Mouse (Mus musculus): ENCODE data around the gene Cfap45.

Gene Cfap45

DNA sequence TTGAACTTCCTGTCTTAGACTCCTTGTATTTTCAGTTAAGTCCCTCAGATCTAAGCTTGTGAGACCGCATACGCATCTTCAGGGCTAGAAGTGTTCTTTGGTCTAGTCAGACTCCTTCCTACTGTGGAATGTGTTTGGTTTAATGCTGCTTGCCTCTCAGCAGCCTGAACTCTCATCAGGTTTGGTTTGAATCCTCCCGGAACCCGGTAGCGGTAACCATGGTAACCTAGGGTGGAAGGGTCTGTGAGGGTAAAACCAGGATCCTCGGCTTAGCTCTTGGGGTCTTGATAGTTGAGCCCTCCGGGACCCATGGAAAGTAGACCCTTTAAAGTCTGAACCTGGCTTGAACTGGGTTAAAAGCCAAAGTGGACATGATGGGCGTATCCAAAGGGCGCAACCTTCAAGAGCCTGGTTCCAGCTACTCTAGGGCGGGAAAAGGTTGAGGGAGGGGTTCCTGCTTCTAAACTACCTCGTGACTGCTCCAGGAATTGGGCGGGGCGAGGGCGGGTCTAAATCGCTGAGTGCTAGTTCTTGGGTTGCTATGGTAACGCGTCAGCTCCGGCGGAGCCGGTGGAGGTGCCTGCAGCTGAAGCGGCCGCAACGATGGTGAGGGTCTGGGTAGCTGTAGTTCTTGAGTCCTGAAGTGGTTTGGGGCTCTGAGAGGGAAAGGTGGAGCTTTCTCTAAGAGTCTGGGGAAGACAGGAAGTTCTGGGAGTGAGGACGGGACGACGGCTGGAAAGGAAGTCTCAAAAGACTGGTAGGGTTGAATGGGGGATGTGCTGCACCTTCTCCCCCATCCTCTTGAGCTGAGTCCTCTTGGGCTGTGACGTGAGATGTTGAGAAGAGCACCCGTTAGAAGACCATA lies at the start of gene Cfap45:
Cfap45 (plus strand) TSS at position 226 of the 865 bp plus-strand sequence.
- peak in 1 of 2 experiments; percentile 23 for DNase-seq

DNA sequence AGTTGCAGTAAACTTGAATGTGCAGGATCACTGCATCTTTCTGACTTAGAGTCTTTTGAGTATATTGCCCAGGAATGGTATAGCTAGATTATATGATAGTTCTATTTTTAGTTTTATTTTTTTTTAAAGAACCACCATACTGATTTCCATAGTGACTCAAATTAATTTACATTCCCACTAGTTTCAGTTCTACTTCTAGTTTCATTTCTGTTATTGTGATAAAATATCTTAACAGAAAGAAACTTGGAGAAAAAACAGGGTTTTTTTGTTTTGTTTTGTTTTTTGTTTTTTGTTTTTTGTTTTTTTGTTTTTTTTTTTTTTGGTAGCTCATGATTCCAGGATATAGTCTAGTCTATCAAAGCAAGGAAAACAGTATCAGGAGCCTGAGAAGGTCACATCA lies 47.7 kb upstream of the Cfap45 start:
- no peak for DNase-seq

- DNase-seq, result no peak
These were observed 46.4 kb upstream of the Cfap45 start for GRCm38 (mm10) chr1:172474196-172474595.

DNA sequence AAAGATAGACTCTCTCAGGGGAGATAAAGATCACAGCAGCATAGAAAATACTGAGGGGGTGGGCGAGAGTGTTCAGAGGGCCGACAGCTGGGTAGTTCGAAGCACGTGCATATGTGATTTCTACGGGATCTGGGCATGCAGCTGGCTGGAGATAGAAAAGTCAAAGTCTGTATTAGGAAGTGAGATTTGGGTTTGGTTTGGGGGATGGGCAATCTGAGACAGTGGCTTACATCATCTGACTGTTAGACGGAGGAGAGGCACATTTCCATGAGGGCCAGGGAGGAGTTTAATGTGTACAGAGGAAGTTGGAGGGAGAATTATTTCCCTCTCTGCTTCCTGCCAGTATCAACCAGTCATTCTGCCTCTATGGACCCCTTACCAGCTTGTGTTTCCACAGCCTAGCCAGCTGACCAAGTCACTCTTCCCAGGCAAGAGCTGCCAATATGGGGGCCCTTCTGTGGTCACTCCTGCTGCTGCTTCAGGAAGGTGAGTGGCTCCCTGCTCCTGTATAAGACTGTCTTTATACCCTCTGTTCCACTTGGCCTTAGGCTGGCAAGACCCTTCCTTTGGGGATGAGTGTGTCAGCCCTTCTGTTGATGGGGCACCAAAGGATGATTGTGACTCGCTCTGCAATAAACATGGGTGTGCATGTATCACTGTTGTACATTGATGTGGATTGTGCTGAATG lies 45.4 kb upstream of the Cfap45 start, which contains the start of gene Slamf9:
Slamf9 (plus strand) TSS at position 305 of the 688 bp plus-strand sequence.
- no peak for DNase-seq

DNA sequence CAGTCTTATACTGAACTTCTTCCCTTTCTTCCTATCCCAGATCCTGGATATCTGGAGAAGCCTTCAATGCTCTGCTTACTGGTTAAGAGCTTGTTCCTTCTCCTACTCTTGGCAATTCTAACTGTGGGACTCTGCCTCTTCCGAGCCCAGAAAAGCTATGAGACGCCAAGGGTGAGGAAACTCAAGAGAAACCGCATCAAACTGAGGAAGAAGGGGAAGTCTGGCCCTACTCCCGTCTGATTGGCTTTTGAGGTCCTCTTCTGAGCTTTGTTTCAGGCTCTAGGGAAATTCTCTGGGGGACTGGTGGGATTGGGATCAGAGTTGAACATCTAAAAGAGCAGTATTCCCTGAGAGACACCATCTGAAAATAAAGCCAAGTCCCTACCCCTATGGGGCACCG lies 42.6 kb upstream of the Cfap45 start:
- DNase-seq, result no peak

- DNase-seq, result no peak
These were observed 40.2 kb upstream of the Cfap45 start for GRCm38 (mm10) chr1:172480376-172480775.

DNA sequence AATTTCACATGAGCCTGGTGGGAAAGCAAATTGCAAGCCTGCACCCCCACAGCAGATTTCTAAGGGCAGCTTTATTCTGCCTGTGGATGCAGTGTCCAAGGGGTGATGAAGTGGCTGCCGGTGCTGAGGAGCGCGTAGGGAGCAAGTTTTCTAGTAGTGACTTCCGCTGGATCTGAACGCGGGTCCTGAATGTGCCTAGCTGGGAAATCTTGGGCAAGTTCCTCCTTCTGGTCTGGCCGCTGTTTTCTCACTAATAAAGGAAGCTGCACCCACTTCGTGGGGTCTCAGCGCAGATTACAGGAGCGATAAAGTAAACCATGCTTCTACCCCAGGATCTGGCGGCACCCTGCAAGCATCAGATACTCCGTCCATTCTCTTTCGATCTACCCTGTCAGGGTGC lies 39.5 kb upstream of the Cfap45 start:
- no peak for DNase-seq

GRCm38 (mm10) chr1:172481540-172482280 lies 38.9 kb upstream of the Cfap45 start, which contains the start of gene Igsf9:
Gene Igsf9, plus strand, starts transcription at chr1:172481788.
- peak; percentile 76 to 85 for DNase-seq

- no peak for DNase-seq
These were observed 37.9 kb upstream of the Cfap45 start for GRCm38 (mm10) chr1:172482518-172483360.

- DNase-seq, result no peak
These were observed 37.3 kb upstream of the Cfap45 start for GRCm38 (mm10) chr1:172483361-172483660.

DNA sequence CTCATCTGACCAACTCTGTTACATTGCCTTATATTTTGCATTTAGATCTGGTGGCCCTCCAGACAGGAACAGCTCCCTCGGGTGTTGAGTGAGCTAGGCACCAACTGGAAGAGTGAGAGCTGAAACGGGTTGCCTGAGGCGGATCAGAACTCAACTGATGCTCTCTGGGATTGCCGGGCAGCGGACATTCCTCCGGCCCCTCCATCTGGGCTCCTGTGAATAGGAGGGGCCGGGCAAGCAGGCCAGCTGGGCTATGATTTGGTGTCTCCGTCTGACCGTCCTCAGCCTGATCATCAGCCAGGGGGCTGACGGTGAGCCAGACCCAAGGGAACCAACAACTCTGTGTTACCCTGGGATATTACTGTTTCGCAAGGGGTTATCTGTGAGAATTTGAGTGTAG lies 36.4 kb upstream of the Cfap45 start:
- DNase-seq, result no peak

- no peak for DNase-seq
These were observed 35.9 kb upstream of the Cfap45 start for GRCm38 (mm10) chr1:172484671-172485070.

GRCm38 (mm10) chr1:172485821-172486220 lies 34.8 kb upstream of the Cfap45 start:
- DNase-seq, result no peak

GRCm38 (mm10) chr1:172486236-172486635 lies 34.4 kb upstream of the Cfap45 start:
- no peak for DNase-seq

- no peak for DNase-seq
These were observed 34.0 kb upstream of the Cfap45 start for GRCm38 (mm10) chr1:172486651-172487050.

- no peak for DNase-seq
These were observed 32.7 kb upstream of the Cfap45 start for GRCm38 (mm10) chr1:172487859-172488258.

- no peak for DNase-seq
These were observed 31.8 kb upstream of the Cfap45 start for GRCm38 (mm10) chr1:172488831-172489230.

DNA sequence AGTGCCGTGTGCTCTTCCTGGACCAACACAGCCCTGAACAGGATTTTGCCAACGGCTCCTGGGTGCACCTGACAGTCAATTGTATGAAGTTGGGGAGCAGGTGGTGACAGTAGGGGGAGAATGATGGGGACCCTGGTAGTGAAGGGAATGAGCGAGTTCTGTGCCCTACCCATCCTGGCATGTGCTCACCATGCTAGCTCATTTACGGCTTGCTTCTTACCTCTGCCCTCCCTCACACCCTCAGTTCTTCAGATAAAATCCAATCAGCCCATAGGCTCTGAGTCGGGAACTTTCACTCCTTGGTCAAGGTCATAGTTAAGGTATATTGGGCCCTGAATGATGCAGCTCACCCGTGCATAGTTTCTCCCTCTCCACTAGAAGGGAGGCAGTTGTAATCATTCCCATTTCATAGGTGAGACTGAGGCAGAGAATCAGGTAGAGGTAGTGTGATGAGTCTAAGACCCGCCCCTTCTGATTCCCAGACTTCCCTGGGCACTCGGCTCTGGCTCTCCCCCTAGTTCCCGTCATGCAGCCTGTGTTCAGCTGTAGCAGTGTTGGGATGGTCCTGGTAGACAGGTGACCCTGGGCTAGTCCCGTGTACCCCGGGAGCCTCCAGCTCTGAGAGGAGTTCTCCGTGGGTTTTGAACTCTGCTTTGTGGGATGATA lies 30.9 kb upstream of the Cfap45 start:
- DNase-seq, result no peak

GRCm38 (mm10) chr1:172490261-172490661 lies 30.3 kb upstream of the Cfap45 start:
- DNase-seq, result peak; percentile 88 to 93

GRCm38 (mm10) chr1:172492047-172492446 lies 28.6 kb upstream of the Cfap45 start:
- no peak for DNase-seq

DNA sequence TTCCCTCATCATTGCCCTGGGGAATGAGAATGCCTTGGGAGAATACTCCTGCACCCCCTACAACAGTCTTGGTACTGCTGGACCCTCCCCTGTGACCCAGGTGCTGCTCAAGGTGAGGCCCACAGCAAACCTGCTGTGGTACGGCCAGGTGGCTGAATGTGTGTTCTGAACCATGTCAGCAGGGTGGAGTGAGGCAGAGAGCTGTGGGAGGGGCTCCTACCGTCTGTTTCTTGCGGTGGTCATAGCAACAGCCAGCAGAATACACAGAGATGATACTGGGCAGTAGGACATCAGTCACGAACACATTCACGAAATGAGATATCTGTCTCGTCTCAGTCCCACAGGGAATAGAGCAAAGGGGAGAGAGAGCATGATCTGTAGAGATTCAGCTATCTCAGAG lies 27.1 kb upstream of the Cfap45 start:
- no peak for DNase-seq

DNA sequence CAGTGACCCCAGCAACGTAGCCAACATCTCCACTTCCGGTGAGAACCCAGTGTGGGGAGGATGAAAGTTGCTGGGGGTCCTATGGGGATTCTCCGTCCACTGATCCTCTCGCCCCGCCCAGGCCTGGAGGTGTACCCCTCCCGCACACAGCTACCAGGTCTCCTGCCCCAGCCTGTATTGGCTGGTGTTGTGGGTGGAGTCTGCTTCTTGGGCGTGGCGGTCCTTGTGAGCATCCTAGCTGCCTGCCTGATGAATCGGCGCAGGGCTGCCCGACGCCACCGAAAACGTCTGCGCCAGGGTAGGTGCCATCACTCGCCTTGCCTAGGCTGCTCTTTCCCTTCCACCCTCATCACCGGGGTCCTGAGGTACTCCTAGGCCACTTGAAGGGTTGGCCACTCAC lies 24.6 kb upstream of the Cfap45 start:
- no peak for DNase-seq

Measured in cerebellum, postnatal 36 days (tissue).